Mouse (Mus musculus) left cerebral cortex, postnatal 10 days (tissue): ENCODE results near the gene Ankrd55. TPM values are rescaled to one million over a fixed set of nuclear protein-coding genes. Genes with fewer than 3 reads are reported as not detected.
A peak's percentile ranks its signal among the peaks of the same experiment; 100 is the strongest.

Experiments
- DNase-seq, 2 experiments: peaks; one replicate each; pipeline ENCODE4 v3.0.0; 2021 to 2022; ENCODE audit warnings: low spot score in 2 of 2, mixed read lengths in 1 of 2; ENCODE audit errors: extremely low spot score in 1 of 2
- intact Hi-C: fragments of 180-260 bp; cut with DNase I; formaldehyde crosslinking; loops from one replicate; pipeline ENCODE4 v1.15.1; 2025
- total RNA-seq, 2 experiments: library from RNA; stranded (reverse); gene quantifications; 2 replicates each; pipeline ENCODE4 v1.2.3; 2021

The Ankrd55 gene
- total RNA-seq, 2 experiments from 2014 or later = 5.6 to 5.8 TPM

- intact Hi-C loops = no loop called here
- DNase-seq = no peak
Measured at GRCm38 (mm10) chr13:112363746-112364145, 75.5 kb downstream of the Ankrd55 start.

DNA sequence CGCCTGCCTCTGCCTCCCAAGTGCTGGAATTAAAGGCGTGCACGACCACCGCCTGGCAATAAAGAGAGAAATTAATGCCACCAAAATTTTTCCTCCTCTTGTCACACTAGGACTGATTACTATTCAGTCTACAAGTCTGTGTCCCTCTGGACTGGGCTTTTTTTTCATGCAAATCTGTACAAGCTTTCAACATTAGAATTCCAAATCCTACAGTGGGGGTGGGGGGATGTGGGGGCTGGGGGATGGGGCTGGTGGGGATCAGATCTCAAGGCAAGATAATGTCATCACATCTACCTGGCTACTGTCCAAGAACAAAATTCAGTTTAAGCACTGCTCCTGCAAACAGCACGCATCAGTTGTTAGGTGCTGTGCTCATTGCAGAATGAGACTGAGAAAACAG, 76.4 kb downstream of the Ankrd55 start:
- no peak for DNase-seq

GRCm38 (mm10) chr13:112365303-112365702, 77.1 kb downstream of the Ankrd55 start:
- DNase-seq = no peak
- intact Hi-C loops = no loop called here

More for the DNA sequence above, 76.4 kb downstream of the Ankrd55 start:
- intact Hi-C loops = no loop called here

DNA sequence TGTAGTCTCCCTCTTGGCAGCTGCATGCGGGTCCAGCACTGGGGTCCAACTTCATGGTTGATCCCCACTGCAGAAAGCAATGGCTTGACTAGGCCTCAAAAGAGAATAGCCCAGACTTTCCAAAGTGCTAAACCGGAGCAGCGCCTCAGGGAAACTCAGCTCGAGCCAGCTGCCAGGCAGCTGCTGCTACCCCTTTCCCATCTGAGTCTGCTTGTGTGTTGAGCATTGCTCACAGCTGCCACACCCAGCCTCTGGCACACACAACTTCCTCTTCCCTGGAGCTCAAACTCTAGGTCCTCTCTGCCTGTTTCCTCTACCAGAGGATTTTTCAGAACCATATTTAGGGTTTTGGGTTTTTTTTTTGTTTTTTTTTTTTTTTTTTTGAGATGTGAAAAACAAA, 77.5 kb downstream of the Ankrd55 start:
- DNase-seq = no peak
- intact Hi-C loops = no loop called here

- intact Hi-C loops = no loop called here
- DNase-seq = no peak
Measured at GRCm38 (mm10) chr13:112366321-112367029, 78.2 kb downstream of the Ankrd55 start.

GRCm38 (mm10) chr13:112371729-112372128, 83.5 kb downstream of the Ankrd55 start:
- DNase-seq = no peak
- intact Hi-C loops = no loop called here

GRCm38 (mm10) chr13:112375766-112376165, 87.5 kb downstream of the Ankrd55 start:
- intact Hi-C loops = no loop called here
- DNase-seq = peak in 1 of 2 experiments; percentile 28

GRCm38 (mm10) chr13:112378782-112379305, 90.6 kb downstream of the Ankrd55 start:
- no peak for DNase-seq

DNA sequence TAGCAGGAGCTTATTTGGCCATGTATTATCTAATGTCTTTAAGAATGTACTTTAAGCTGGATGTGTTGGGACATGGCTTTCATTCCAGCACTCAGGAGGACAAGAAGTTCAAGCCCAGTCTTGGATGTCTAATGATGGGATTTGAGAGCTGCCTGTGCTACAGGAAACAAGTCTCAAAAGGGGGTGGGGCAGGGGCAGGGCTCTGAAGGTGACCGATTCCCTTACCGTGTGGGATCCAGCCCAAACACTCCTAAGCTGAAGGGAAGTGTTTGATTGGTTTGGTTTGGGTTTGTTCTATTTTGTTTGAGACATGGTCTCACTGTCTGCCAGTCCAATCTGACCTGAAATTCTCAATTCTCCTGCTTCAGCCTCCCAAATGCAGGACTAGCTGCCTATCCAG, 93.2 kb downstream of the Ankrd55 start:
- intact Hi-C loops = no loop called here
- no peak for DNase-seq

More at GRCm38 (mm10) chr13:112378782-112379305, 90.6 kb downstream of the Ankrd55 start:
- intact Hi-C loops = no loop called here

GRCm38 (mm10) chr13:112382457-112382856, 94.2 kb downstream of the Ankrd55 start:
- intact Hi-C loops = no loop called here
- no peak for DNase-seq

DNA sequence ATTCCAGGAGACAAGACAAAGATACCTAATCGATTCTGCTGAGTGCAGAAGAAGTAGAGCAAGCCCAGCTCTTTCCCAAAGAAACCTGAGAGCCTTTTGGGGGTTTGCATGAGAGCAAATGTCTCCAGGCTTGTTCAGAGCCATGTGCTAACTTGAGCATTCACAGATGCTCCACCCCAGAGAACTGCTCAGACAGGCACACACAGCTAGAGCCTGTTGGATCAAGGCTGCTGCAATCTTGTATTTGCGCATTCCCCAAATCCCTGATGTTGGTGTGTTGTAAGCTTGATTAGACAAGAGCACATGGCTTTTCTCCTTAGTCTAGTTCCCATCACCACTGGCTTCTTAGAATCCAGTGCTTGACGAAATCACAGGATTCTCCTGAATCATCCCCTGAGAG, 94.7 kb downstream of the Ankrd55 start:
- no peak for DNase-seq
- intact Hi-C loops = no loop called here

DNA sequence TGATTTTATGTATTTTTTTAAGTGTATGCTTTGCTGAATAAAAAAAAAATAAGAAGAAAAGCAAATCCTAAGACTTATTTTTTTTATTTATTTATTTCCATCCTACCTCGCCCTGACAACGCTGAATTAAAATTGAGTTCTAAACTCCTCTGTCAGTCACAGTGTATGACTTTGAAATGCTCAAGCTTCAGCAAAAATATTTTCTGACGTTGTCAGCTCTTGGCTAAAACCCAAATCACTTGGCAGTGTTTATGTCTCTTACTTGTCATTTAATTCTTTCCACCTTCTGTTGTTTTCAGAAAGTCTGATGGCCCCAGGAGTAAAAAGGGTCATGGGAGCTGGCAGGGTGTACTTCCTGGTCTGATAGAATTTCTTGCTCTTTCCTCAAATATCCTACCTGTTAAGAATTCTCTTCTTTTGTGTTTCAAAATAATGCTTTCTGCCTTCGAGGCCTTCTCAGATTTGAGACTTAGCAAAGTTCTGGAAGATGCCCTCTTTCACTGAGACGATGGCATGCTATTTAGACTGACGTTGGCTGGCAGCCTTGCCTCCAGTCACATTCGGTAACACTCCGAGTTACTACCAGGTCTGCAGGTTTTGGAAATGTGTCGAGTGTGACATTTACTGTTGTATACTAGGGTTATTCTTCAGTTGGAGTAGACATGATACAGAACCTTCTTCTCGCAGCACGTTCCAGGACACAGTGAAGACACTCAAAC, 95.8 kb downstream of the Ankrd55 start:
- DNase-seq = no peak
- intact Hi-C loops = no loop called here

GRCm38 (mm10) chr13:112385040-112385439, 96.8 kb downstream of the Ankrd55 start:
- intact Hi-C loops = no loop called here
- no peak for DNase-seq

GRCm38 (mm10) chr13:112386494-112387075, 98.3 kb downstream of the Ankrd55 start:
- no peak for DNase-seq
- intact Hi-C loops = no loop called here

DNA sequence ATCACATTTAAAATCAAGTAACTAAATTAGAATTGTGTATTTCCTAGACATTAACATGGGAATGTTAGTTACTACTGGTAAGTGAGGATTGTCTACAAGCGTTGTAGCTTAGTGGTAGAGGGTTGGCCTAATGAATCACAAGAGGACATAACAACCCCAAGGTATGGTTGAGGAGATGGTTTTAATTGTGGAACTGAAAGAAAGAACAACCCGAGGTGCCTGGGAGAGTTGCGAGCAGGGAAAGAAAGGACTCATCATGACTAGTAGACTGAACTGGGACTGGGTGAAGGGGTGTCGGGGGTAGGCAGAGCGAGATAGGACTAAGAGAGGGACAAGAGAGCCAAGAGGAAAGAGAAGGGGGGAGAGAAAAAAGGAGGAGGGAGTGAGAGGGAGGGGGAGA, 99.0 kb downstream of the Ankrd55 start:
- intact Hi-C loops = no loop called here
- no peak for DNase-seq

DNA sequence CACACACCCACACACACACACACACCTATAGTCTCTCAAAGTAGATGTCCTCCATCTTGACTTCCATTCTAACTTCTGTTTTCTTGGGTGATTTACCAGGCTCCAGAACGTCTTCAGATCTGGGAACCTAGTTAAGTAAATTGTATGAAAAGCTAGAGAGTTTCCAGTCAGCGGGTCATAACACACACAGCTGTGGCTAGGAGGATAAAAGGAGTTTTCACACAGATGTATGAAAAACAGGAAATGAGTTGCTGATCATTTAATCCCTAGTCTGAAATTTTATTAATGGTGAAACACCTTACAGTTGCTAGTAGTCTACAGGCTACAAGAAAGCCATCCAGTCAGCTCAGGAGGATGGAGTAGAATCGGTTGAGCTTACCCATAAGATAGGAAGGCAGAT, 99.9 kb downstream of the Ankrd55 start:
- DNase-seq = no peak

DNA sequence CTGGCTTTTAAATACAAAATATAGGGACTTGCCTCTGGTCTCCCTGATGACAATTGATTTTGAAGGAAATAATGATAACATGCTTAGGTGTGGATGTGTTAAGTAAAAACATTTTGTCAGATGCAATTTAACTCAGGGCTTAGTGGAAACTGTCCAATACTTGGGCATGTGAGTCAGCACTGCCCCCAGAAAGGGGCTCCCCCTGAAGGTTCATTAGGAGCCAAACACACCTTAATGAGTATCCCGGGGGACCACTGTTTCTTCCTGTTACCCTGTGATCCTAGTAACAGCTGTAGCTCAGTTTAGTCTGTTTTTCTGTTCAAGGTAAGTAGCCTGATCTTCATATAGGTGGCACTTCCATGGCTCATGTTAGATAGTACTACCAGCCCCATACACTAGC, 102.0 kb downstream of the Ankrd55 start:
- intact Hi-C loops = no loop called here

More for the DNA sequence above, 99.9 kb downstream of the Ankrd55 start:
- intact Hi-C loops = no loop called here

DNA sequence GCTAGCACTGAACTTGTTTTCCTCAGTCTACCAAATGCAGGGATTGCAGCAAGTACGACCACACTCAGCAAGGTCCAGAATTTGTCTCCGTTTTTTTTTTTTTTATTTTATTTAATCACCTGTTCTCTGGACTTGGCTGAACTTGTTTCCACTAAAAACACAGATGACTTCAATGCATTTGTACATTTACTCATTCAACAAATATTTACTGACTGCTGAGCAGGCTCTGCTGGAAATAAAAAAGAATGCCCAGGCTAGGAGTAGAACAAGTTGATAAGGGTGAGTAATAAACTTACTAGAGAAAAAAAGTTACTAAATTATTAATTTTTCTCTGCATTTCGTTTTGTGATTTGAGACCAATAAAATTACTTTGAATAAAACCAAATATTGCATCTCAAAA, 103.1 kb downstream of the Ankrd55 start:
- no peak for DNase-seq
- intact Hi-C loops = no loop called here

More for the DNA sequence above, 102.0 kb downstream of the Ankrd55 start:
- DNase-seq = no peak

- DNase-seq = no peak
- intact Hi-C loops = no loop called here
Measured at GRCm38 (mm10) chr13:112393356-112393755, 105.1 kb downstream of the Ankrd55 start.

DNA sequence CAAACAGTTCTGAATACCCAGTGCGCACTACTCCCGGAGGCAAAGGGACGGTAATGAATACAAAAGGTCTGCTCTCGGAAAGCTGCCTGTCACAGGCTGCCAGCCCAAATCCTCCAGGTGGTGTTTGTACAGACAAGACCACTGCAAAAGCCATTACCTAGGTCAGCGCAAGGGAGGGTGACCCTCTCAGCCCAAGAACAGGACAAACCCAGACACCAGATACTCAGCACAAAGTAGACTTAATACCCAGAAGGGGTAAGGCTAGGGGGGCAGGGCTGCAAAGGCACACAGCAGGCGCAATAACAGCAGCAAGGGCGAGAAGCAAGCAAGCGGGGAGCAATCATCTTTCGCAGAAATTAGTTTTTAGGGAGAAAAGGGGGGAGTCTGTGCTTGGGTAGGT, 106.0 kb downstream of the Ankrd55 start:
- no peak for DNase-seq
- intact Hi-C loops = no loop called here
